Mouse (Mus musculus) kidney, adult 2 months (tissue): ENCODE data around the gene Pou3f1. TPM values are rescaled to one million over a fixed set of nuclear protein-coding genes. Genes with fewer than 3 reads are reported as not detected.
A peak's percentile ranks its signal among the peaks of the same experiment; 100 is the strongest.

Experiments
- DNase-seq: peaks from one replicate; pipeline ENCODE4 v3.0.0; 2021
- H3K27ac ChIP-seq: fragments of 200-500 bp; 2 replicates; pipeline ENCODE4 v1.5.1; 2012; ENCODE audit warnings: low read depth, low read length, control low read depth, inconsistent platforms; ENCODE audit not compliant: insufficient read depth
- H3K27me3 ChIP-seq: fragments of 200-500 bp; replicated peaks from 2 replicates; pipeline ENCODE4 v1.6.1; 2012; ENCODE audit warnings: mild to moderate bottlenecking, moderate library complexity, low read length, inconsistent platforms; ENCODE audit not compliant: control insufficient read depth, insufficient read depth
- H3K36me3 ChIP-seq: fragments of 200-500 bp; 2 replicates; pipeline ENCODE4 v1.6.1; 2012; ENCODE audit warnings: mild to moderate bottlenecking, moderate library complexity, low read length, inconsistent platforms; ENCODE audit not compliant: control insufficient read depth, insufficient read depth
- H3K4me1 ChIP-seq: fragments of 200-500 bp; 2 replicates; pipeline ENCODE4 v1.6.1; 2011; ENCODE audit warnings: low read length; ENCODE audit not compliant: control insufficient read depth, insufficient read depth
- H3K4me3 ChIP-seq: fragments of 200-500 bp; 2 replicates; pipeline ENCODE4 v1.5.1; 2011; ENCODE audit warnings: mild to moderate bottlenecking, low read depth, low read length, control low read depth; ENCODE audit not compliant: insufficient read depth
- CTCF ChIP-seq: fragments of 200-500 bp; conservative IDR thresholded peaks from 2 replicates; pipeline ENCODE4 v1.5.1; 2011; ENCODE audit warnings: low read depth, mild to moderate bottlenecking, control low read depth, low read length, moderate library complexity, mixed read lengths; ENCODE audit not compliant: insufficient read depth, insufficient read length
- POLR2A ChIP-seq: fragments of 200-500 bp; IDR thresholded peaks from one replicate; pipeline ENCODE4 v1.6.1; 2011; ENCODE audit warnings: low read depth, low read length, control low read depth
- WGBS: fragments of 180-500 bp; shearing (Covaris S2); methylation state at CpG from one replicate; pipeline ENCODE4 v1.1.7; 2018; 5-methylcytosine and 5-hydroxymethylcytosine counted together
- polyA plus RNA-seq: library from polyadenylated mRNA; depleted of rRNA; stranded (reverse); fragments of >200 nt; gene quantifications from 2 replicates; pipeline ENCODE4 v1.2.3, GENCODE M21; 2012

Gene Pou3f1
- polyA plus RNA-seq, 1 experiment, result 0.02 TPM

GRCm38 (mm10) chr4:124663034-124663433, 6.4 kb downstream of the Pou3f1 start:
- TF ChIP-seq POLR2A (no peak), CTCF (peak; percentile 51)
- Histone ChIP-seq H3K4me3 (no peak overlapping the region), H3K36me3 (no peaks in the 10 kb centered on the region), H3K27ac (no peak overlapping the region), H3K27me3 (peaks cover 13% of the 10 kb centered on the region), H3K4me1 (no peaks in the 10 kb centered on the region)
- no peak for DNase-seq
- 37% methylated on average over 3 of the region's 3 CpGs for WGBS

GRCm38 (mm10) chr4:124664185-124664584, 7.6 kb downstream of the Pou3f1 start:
- DNase-seq, result no peak
- H3K27ac ChIP-seq, result no peak overlapping the region
- H3K4me3 ChIP-seq, result no peak overlapping the region
- WGBS, result 65% methylated on average over 9 of the region's 9 CpGs
- no peaks in the 10 kb centered on the region for H3K36me3 ChIP-seq
- peaks cover 4% of the 10 kb centered on the region for H3K27me3 ChIP-seq
- H3K4me1 ChIP-seq, result no peaks in the 10 kb centered on the region
- TF ChIP-seq CTCF (no peak), POLR2A (no peak)

- Histone ChIP-seq H3K4me3 (no peak overlapping the region), H3K27me3 (no peaks in the 10 kb centered on the region; the same call in none of the 2 replicates), H3K27ac (no peak overlapping the region), H3K36me3 (no peaks in the 10 kb centered on the region), H3K4me1 (no peaks in the 10 kb centered on the region)
- WGBS, result 50% methylated on average over 15 of the region's 15 CpGs
- TF ChIP-seq CTCF (no peak), POLR2A (no peak)
- DNase-seq, result no peak
Observed at GRCm38 (mm10) chr4:124664604-124665003, 8.0 kb downstream of the Pou3f1 start.

GRCm38 (mm10) chr4:124667476-124668033, 10.9 kb downstream of the Pou3f1 start:
- H3K4me3 ChIP-seq, result no peak overlapping the region
- H3K27ac ChIP-seq, result no peak overlapping the region
- TF ChIP-seq CTCF (no peak), POLR2A (no peak)
- no peaks in the 10 kb centered on the region for H3K36me3 ChIP-seq
- WGBS, result 54% methylated on average over 14 of the region's 14 CpGs
- DNase-seq, result no peak
- no peaks in the 10 kb centered on the region for H3K4me1 ChIP-seq
- H3K27me3 ChIP-seq, result no peaks in the 10 kb centered on the region

- TF ChIP-seq POLR2A, result no peak
- no peak for TF ChIP-seq CTCF
- WGBS, result 35% methylated on average over 8 of the region's 8 CpGs
- Histone ChIP-seq H3K36me3 (no peaks in the 10 kb centered on the region), H3K27me3 (no peaks in the 10 kb centered on the region), H3K4me3 (no peak overlapping the region), H3K4me1 (no peaks in the 10 kb centered on the region), H3K27ac (no peak overlapping the region)
- no peak for DNase-seq
Observed at GRCm38 (mm10) chr4:124668078-124668477, 11.5 kb downstream of the Pou3f1 start.

- no peaks in the 10 kb centered on the region for H3K36me3 ChIP-seq
- no peaks in the 10 kb centered on the region for H3K27me3 ChIP-seq
- DNase-seq, result peak; percentile 73
- WGBS, result 41% methylated on average over 8 of the region's 8 CpGs
- no peaks in the 10 kb centered on the region for H3K4me1 ChIP-seq
- no peak overlapping the region for H3K27ac ChIP-seq
- TF ChIP-seq POLR2A (no peak), CTCF (no peak)
- H3K4me3 ChIP-seq, result no peak overlapping the region
Observed at GRCm38 (mm10) chr4:124670232-124670631, 13.6 kb downstream of the Pou3f1 start.

- no peaks in the 10 kb centered on the region for H3K4me1 ChIP-seq
- DNase-seq, result no peak
- no peaks in the 10 kb centered on the region for H3K27me3 ChIP-seq
- 36% methylated on average over 7 of the region's 7 CpGs for WGBS
- H3K36me3 ChIP-seq, result no peaks in the 10 kb centered on the region
- TF ChIP-seq CTCF, result no peak
- no peak for TF ChIP-seq POLR2A
- H3K27ac ChIP-seq, result no peak overlapping the region
- H3K4me3 ChIP-seq, result no peak overlapping the region
Observed at GRCm38 (mm10) chr4:124671583-124671982, 15.0 kb downstream of the Pou3f1 start.
